Mouse (Mus musculus) inflammation-experienced regulatory T-cells, adult 6 months (primary cell): ENCODE measurements around the gene Anapc5. TPM values are rescaled to one million over a fixed set of nuclear protein-coding genes. Genes with fewer than 3 reads are reported as not detected.

Experiments
- ATAC-seq: one replicate; pipeline ENCODE4 v1.8.0; 2017
- polyA plus RNA-seq, 3 experiments: library from polyadenylated mRNA; unstranded; fragments of 100-300 nt; shearing (Covaris generic); gene quantifications; one replicate each; pipeline ENCODE4 v1.2.1; 2017

Gene Anapc5
- polyA plus RNA-seq, 3 experiments from 2014 or later, result 87.6 to 106 (median 103) TPM

DNA sequence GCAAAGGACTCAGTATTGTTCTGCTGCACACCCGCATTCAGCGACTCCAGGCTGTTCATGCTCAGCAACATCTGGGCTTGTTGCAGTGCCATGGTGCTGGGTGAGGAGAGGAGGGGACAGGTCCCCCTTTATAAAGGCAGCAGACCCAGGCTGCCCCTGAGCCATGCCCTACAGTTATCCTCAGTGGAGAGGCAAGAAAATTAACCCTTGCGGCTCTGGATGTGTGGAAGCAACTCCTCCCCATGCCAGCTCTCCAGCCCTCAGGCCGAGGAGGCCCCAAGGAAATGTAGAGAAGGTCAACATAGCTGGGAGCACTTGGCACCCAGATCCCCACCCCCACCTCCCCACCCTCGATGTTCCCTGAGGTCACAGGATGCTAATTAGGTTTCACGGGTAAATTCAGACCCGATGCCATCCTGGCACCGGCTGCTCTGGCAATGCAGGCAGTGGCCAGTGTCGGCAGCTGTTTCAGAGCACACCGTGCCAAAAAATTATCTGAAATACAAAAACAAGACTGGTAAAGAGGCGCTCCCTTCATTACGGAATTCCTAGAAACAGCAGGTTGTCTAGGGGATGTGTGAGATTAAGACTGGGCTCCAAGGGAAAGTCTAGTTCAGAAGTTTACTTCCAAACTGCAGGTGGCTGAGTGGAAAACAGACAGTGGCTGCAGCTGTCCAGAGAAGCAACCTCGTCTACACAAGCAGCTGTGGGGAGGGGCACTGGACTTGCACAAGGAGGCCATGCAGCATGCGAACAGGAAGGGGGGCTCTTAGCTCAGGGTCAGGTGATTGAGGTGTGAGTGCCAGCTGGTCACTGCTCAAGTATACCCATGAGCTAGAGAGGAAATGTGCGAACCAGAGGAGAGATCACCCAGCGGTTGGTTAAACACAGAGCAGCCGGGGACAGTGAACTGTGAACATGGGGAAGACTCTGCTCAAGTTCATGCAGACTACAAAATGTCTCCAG, 21.5 kb downstream of the Anapc5 start:
- no peak for ATAC-seq

DNA sequence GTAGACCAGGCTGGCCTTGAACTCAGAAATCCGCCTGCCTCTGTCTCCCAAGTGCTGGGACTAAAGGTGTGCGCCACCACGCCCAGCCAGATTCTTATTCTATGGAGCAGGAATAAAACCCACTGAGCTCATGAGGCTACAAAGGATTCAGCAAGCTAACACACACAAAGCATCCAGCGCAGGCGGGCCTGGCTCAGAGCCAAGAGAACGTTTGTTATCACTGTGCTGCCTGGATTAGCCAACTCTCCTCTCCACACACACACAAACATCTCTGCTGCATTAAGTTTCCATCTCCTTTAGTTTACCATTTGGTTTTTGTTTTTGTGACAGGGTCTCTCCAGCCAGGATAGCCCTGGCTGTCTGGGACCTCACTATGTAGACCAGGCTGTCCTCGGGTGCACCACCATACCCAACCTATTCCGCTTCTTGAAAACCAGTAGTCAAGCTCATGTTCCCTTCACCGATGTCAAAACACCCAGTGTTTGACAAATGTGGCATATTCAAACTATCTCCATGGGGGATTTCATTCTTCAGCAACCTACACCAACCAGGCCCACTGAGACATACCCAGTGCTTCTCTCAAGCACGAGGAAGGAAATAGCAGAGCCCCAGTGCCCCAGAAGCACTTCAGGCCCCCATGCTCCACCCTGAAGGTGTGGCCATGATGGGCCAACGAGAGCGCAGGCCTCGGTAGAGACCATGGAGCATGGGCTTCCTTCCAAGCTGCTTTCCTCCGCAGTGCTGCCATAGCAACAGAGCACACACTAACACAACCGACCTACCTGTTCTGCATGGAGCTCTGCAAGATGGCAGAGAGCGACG, 22.4 kb downstream of the Anapc5 start:
- no peak for ATAC-seq

DNA sequence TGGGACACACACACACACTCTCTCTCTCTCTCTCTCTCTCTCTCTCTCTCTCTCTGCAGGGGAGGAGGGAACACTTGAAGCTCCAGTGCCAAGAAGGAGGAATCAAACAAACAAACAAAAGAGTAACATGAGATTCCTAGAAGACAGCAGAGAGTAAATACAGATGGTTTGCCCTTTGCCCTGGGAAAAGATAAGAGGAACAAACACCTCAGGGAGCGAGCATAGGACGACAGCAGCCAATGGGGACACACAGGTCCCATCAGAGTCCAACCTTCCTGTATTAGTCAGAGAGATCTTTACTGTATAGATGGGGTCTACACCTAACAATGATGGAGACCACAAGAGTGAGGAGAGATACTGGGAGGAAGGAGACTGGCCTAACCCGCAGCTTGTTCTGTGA, 23.3 kb downstream of the Anapc5 start:
- no peak for ATAC-seq

DNA sequence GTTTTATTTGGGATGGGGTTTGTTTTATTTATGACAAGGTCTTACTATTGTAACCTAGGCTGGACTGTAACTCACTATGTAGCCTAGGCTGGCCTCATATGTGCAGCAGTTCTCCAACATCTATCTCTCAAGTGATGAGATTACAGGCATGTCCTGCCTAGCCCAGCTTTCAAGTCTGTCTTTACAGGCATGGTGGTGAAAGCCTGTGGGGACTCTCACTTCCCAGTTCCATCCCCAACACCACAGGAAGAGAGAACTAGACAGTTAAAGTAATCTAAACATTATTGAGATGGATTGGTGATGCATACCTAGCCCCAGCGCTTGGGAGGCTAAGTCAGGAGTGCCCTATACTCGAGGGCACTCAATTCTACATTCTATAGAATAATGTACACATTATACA, 32.4 kb downstream of the Anapc5 start:
- no peak for ATAC-seq

DNA sequence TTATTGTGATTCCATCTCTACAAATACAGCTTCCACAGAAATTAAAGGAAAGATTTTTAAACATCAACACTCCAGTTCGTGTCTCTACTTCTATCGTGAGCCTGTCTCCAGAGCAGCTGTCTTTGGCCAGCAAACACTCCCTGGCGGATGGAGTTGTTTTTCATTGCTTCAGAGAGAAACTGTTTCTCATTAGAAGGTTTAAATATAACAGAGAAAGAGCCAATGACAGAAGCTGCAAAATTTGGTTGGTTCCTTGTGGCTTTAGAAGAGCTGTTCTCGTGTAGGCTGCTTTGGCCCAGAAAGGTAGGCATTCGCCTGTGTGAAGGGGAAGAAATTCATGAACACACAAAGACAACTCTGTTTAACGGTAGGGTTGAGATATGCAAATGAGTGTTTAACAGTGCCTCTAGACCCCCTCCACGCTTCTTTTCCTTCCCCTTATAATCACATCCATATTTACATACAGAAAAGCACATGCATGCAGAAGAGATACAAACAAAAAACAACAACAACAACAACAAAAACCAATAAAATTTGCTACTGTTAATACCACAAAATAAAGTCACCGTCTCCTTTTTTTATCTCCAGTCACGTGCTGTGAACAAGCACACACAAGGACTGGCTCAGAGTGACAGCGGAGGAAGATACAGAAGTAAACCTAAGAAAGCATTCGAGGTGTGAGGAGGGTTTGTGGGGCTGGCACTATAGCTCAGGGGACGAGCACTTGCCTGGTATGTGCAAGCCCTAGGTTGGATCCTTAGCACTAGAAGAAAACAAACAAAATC, 34.9 kb downstream of the Anapc5 start:
- no peak for ATAC-seq

DNA sequence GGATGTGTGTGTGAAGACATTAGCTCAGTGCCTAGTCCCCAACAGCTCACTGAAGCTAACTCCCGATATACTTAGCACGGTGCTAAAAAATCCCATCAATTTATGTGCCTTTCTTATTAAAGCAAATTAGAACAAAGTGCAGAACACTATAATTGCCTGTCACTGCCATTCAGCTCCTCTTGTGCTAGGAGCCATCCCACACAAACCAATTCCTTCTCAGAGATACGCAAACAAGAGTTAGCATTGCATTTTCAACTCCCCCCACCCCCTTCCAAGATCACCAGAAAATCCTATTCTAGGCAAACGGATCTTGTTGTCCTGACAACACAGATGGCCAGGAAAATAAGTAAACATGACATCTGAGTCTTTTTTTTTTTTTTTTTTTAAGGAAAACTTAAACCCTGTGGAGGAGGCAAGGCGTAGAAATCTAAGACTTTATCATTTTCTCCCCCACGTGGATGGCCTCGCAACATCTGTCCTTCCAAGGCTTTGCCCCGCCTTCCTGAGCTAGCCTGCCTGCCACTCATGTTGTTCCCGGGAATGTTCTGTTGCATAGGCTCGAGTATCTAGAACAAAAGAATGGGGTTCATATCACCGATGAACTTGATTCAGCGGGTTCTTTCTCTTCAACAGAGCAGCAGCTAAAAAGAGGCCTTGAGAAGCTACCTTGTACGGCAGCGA, 37.3 kb downstream of the Anapc5 start:
- no peak for ATAC-seq

DNA sequence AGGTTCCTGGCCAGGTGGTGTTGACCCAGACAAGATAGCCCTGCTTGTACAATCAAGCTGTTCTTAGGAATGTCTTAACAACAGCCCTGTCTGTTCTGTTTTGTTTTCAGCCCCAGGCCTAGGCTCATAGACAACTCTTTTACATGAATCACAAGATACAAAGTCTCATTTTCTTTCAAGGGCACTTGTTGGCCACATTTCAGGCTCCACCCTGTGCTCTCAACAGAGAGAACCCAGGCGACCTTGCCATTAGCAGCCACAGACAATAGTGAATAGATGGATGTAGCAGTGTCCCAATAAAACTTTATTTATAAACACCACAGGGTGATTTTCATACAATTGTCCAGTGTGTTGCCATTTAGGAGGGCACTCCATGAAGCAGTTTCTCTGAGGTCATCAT, 39.1 kb downstream of the Anapc5 start:
- no peak for ATAC-seq

DNA sequence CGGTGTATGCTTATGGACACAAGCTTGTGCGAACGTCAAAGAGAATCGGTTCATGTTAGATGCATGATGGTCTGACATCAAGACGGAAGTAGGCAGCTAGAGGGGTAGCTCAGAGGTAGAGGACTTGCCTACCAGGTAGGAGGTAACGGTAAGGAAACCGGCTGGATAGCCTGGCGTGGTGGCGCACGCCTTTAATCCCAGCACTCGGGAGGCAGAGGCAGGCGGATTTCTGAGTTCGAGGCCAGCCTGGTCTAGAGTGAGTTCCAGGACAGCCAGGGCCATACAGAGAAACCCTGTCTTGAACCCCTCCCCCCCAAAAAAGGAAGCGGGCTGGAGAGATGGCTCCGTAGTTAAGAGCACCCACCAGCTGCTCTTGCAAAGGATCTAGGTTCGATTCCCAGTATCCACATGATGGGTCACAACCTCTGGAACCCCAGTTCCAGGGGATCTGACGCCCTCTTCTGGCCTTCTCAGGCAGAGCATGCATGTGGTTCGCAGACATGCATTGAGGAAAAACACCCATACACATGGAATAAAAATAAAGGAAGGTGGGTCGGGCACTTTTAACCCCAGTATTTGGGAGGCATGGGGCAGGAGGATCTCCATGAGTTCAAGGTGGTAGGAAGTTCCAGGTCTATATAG, 40.2 kb downstream of the Anapc5 start:
- ATAC-seq, result no peak

DNA sequence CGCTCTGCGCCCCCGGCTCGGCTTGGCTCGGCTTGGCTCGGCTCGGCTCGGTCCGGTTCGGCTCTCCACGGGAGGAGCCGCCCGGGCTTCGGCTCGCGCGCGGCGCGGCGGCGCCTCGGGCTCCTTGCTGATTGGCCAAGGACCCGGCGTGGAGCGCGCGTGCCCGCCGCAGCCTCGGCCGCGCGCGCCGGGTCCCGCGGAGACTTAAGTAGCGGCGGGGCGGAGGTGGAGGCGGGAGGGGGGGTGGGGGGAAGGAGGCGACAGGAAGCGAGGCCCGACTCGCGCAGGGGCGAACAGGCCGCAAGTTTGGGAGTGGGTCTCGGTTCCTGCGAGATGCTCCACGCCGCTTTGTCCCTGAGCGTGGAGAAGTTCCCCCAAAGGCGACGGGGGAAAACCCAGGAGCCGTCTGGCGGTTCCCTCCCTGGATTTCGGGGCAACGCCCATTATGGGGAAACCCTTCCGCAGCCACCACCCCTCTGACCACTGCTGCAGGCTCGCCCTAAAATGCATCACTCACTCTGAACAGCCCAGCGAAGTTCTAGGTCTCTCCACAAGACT, 41.8 kb downstream of the Anapc5 start, which contains the start of gene Camkk2:
Gene Camkk2 (minus strand): TSS at position 133 of the 558 bp plus-strand sequence.
- peak; percentile 76 for ATAC-seq

DNA sequence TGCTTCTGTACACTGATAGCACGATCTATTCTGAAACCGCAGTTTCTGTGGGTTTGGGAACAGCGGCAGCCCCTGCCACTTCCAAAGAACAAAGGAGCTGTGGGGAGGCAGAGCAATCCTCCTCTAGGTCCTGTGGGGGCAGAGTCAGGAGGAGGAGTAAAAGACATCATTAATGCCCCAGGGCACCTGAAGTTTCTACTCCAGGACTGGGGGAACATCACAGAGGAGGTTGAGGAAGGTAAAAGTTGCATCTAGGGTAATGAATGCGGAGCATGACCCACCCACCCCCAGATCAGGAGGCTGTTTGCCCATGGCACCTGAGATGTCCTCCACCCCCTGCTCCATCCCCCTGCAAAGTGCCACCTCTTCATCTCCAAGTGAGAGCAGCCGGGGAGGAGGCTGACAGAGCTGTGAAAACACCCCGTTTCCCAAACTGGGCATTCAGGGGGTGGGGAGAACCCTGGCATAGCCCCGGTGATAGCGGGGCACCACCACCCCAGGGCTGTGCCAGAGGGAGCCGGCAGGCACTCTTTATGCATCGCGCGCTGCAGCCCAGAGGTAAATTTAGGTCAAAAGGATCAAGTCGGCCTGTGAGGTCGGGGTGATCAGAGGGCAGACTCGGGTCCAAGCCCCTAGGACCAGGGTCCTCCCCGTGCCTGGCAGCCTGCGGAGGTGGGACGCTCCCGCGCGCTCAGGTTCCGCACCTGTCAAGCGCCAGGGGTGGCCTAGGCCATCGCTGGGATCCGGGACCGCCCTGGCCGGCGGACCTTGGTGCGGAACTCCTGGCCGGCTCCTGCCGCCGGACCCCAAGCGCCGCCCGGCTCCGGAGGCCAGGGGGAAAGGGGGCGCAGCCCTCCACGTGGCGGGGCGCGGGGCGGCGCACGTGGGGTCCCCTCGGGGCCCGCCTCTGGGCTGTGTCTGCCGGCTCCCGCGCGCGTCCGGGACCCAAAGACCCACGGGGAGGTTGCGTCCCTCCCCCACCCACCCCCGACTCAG, 42.6 kb downstream of the Anapc5 start:
- peak; percentile 25 for ATAC-seq

DNA sequence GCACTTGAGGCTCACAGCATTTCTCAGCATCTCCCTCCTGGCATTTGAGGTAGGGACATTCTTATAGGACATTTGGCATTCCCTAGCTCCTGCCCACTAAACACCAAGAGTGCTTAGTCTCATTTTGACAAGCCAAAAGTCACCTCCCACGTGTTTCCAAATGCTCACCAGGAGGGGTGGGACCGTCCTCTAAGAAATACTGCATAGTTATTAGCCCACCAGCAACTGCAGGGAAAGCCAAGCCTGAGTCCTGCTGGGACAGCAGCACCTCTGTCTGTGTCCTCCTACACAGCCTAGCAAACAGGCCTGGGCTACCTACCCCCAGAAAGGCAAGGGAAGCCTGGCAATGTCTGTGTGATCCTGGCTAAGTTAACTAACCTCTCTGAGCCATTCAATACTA, 43.8 kb downstream of the Anapc5 start:
- no peak for ATAC-seq

DNA sequence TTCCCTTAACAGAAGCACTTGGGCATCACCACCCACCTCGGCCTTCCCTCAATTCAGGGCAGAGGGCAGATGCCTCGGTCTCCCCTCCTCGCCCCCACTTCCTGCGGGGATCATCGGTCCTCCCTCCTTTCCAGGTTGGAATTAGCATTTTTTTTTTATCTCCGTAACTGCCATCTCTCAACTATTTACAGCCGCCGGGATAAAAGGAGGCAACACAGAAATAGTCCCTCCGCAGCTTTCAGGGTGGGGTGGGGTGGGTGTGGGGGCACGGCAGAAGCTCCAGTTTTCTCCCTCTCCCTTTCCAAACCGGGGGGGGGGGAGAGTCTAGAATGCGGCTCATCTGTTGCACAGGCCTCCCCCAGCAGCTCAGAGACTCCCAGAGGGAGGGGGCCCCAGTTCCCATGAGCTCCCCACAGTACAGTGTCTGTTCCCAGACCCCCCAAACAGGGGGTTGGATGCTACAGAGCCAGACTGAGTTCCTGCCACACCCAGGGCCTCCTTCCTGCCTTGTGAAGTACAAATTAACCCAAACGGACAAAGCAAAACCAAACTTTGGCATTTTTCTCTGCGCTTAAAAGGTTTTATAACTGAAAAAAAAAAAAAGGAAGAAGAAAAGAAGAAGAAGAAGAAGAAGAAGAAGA, 45.4 kb downstream of the Anapc5 start:
- no peak for ATAC-seq

DNA sequence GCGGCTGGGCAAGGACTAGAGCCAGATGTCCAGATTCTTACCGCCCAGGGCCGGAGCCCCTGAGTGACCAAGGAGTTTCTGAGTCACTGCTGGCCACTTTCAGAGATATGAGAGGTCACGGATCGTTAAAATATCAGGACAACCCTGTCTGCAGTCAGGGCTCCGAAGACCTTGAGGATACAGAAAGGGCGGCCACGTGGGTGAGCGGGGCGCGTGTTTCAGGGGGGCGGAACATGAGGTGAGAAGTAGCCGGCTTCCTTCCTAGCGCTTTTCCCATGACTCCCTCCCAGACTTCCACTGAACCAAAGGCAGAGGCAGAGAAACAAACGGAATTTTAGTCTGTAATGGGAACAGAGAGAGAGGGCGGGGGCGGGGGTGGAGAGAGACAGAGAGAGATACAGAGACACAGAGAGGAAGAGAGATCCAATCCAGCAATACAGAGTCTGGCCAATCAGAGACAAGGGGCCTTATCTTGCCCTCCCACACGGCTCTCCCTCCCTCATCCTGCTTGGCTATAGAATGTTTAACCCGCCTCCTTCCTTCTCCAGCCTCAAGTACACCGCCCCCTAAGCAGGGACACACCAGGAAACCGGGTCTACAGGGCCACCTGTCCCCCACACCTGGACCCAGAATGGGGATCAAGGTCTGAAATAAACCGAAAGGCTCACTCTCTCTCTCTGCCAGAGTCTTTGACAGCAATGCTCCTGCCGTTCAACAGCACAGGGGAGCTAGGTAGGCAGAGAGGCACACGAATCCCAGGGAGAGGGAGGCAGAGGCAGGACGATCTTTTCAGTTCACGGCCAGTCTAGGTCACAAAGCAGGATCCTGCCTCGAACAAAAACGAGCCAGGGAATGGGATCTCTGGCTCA, 46.2 kb downstream of the Anapc5 start:
- ATAC-seq, result no peak

DNA sequence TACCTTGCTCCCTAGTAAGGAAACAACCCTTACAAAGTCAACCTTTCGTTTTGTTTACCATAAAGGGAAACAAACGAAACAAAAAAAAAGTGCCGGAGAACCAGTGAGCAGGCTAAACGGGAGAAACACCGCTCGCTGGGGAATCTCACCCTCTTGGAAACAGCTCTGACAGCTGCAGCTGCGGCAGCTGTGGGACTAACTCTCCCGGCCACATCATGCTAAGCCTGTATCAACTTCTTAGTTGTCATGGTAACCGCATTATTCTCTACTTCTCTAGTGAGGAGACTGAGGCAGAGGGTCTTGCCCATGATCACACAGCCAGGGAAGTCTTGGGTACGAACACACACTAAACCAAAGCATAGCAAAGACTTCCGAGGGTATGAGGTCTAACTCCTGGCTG, 47.4 kb downstream of the Anapc5 start:
- ATAC-seq, result no peak

DNA sequence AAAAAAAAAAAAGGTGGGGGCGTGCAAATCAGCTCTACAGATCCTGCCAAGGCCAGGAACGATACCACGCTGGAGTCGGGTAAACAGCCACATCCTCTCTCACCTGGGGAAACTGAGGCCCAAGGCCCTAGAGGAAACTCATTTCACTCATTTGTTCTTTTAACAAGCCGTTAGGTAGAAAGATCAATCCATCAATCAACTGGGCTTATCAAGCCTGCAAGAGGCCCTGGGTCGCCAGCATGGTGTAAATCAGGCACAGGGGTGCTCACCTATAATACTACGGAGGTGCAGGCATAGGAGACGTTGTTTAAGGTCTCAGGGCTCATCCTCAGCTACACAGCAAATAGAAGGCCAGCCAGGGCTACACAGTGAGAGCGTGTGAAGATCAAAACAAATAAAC, 49.7 kb downstream of the Anapc5 start:
- no peak for ATAC-seq

DNA sequence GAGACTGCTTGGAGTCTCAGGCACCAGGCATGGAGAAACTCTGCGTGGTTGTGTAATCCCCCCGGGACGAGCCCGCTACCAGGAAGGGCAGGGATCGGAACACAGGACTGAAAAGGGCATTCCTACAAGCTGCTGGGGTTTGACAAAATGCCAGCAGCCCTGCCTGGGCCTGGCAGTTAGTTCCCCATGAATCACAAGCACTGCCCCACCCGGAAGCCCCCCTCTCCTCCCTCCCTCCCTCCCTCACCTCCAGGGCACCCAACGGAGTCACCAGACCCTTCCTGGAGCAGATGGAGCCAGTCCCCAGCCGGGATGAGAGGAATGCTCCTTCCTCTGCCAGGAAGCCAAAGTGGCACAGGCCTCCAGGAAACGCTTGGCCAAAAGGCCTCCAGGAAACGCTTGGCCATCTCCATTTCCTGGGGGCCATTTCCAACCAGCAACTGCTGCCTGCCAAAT, 50.3 kb downstream of the Anapc5 start:
- ATAC-seq, result no peak

DNA sequence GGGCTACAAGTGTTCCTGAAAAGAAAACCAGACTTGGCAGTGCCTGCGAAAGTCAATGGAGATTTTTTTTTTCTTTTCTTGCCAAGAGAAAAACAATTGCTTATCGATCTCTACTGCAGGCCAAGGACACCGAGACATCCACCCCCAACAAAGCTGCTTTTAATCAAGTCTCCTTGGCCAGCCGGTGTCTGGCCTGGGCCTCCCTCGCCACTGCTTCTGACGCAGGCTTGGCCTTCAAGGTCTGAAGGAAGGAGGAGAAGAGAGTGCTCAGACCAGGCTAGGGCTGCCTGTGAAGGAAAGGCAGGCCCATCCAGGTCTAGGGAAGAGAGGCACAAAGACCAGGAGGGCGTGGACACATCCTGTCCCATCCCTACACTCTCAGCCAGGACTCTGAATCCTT, 50.8 kb downstream of the Anapc5 start:
- ATAC-seq, result no peak

DNA sequence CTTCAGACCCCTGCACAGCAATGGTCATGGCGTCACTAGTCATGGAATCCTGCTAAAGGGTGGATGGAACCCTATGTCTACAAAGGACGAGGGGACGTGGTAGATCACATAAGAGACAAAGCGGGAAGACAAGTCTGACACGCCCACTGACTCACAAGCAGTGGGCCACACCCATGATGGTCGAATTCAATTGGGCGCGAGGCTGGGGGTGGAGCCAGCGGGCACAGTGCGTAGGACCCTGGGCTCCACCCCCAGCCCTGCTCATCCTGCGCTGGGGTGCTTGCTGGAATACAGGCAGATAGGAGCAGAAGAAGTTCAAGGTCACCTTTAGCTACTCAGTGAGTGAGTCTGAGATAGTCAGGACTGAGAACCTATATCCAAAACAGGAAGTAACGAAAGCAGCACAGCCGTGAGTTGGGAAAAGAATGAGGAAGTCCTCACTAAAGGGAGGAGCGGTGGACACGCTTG, 52.0 kb downstream of the Anapc5 start:
- ATAC-seq, result no peak
